Comparison of ENCODE assay signal across 9 mouse cellular contexts in the genomic region with DNA sequence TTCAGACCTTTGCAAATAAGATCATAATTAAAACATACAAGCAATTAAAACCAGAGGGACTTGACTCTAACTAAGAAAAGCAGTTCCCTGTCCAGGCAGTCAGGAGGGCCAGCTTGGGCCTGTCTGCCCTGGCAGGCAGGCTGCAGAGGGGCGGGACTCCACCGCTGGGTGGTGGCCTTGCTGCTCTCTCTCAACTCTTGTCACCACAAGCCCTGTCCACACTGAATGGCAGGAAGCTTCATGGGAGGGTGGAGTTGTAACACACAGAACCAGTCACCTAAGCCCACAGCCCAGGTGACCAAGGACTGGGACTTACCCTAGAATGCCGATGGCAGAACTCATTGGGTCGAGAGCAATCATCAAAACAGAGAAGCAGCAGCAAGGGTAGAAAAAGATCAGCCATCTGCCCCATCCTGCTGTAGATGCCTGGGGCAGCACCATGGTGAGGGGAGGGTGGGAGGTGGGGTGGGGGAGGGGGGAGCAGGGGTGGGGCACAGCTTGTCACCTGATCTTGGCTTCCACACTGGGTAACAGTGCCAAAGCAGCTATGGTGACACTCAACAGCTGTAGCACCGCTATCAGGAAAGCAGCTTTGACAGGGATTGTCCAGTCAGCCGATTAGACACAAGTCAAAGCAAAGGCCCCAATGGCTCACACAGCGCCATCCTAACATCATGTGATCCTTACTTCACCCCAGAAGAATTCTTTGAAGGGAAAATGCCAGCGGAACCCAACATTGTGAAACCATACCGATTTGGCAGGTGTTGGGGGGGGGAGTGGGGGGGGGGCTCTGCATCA. TPM values are rescaled to one million over a fixed set of nuclear protein-coding genes. Genes with fewer than 3 reads are reported as not detected.
A peak's percentile ranks its signal among the peaks of the same experiment; 100 is the strongest.
DNase-seq lines count a peak whose midpoint lies in the region; ATAC-seq and TF ChIP-seq lines count a peak whose summit lies in the region.
"Had no signal": no experiment of that assay in that cellular context is flagged by ENCODE, and none has a peak within 500 bp of the region (broad histone marks: within the 10 kb centered on the region; RNA-seq: fewer than 3 reads in every experiment).

No protein-coding gene starts in this region.

- peak overlapping the region; percentile 78; the same call in 1 of the 2 replicates for H3K4me2 ChIP-seq in forebrain, postnatal 0 days (ENCODE audit: low read depth)
- H3K4me2 ChIP-seq in forebrain, embryonic 11.5 days (ENCODE audit: low read depth, low read length, severe bottlenecking) = no peak overlapping the region
- H3K4me2 ChIP-seq in lung, embryonic 15.5 days = peak overlapping the region; percentile 25; the same call in 1 of the 2 replicates

- no peaks in the 10 kb centered on the region for H3K36me3 ChIP-seq in forebrain, postnatal 0 days (ENCODE audit: insufficient read depth)
- no peaks in the 10 kb centered on the region for H3K36me3 ChIP-seq in forebrain, embryonic 11.5 days (ENCODE audit: control insufficient read depth, insufficient read depth, low read length)
- no peaks in the 10 kb centered on the region for H3K36me3 ChIP-seq in embryonic facial prominence, embryonic 10.5 days (replicated peaks)
- no peaks in the 10 kb centered on the region for H3K36me3 ChIP-seq in lung, embryonic 15.5 days
- no peaks in the 10 kb centered on the region for H3K36me3 ChIP-seq in forebrain, embryonic 10.5 days (replicated peaks)
- H3K36me3 ChIP-seq: embryonic facial prominence, embryonic 13.5 days had no signal

- DNase-seq in forebrain, postnatal 0 days = no peak
- DNase-seq in forebrain, embryonic 11.5 days (ENCODE audit: low spot score) = no peak
- peak; percentile 27 for DNase-seq in embryonic facial prominence, embryonic 10.5 days (ENCODE audit: low spot score)
- peak; percentile 69 to 74 for DNase-seq in heart, postnatal 36 days
- DNase-seq in urinary bladder, postnatal 36 days (ENCODE audit: low spot score in 2 of 2) = peak; percentile 67 to 85
- no peak for DNase-seq in left cerebral cortex, postnatal 36 days (ENCODE audit: low spot score in 2 of 2)
- no peak for DNase-seq in forebrain, embryonic 10.5 days (ENCODE audit: extremely low spot score, low spot score)

- H3K4me1 ChIP-seq in forebrain, postnatal 0 days (ENCODE audit: insufficient read depth) = peaks cover 8% of the 10 kb centered on the region; the same call in 1 of the 2 replicates
- 0 out of 2 replicates have a peak, but pooled peaks cover 2% of the 10 kb centered on the region for H3K4me1 ChIP-seq in forebrain, embryonic 11.5 days (replicated peaks; ENCODE audit: control insufficient read depth, insufficient read depth, low read length)
- H3K4me1 ChIP-seq in embryonic facial prominence, embryonic 10.5 days = peaks cover 41% of the 10 kb centered on the region
- peaks cover 43% of the 10 kb centered on the region for H3K4me1 ChIP-seq in lung, embryonic 15.5 days
- peaks cover 37% of the 10 kb centered on the region for H3K4me1 ChIP-seq in forebrain, embryonic 10.5 days

- ATAC-seq in forebrain, postnatal 0 days = no peak
- ATAC-seq in forebrain, embryonic 11.5 days (replicated peaks; ENCODE audit: low FRiP score) = no peak; the same call in 1 of the 2 replicates
- peak; percentile 41; the same call in 1 of the 2 replicates for ATAC-seq in lung, embryonic 15.5 days (ENCODE audit: borderline replicate concordance, extremely low read depth, low FRiP score, low TSS enrichment)

- 45% methylated on average over 9 of the region's 9 CpGs for WGBS in forebrain, postnatal 0 days
- 56% methylated on average over 9 of the region's 9 CpGs for WGBS in forebrain, embryonic 11.5 days
- 59% methylated on average over 9 of the region's 9 CpGs for WGBS in embryonic facial prominence, embryonic 10.5 days
- whole genome bisulfite sequencing in lung, embryonic 15.5 days = 30% methylated on average over 9 of the region's 9 CpGs
- WGBS in forebrain, embryonic 10.5 days = 58% methylated on average over 9 of the region's 9 CpGs

- intact Hi-C loops in heart, postnatal 36 days (cut with DNase I) = loop anchor here (2.0 to 5.0 kb wide), 2 partner anchors 56 to 190 kb away; no protein-coding TSS in a partner anchor
- intact Hi-C loops in left cerebral cortex, postnatal 36 days (cut with DNase I) = loop anchor here (5.0 kb wide), 1 partner anchor 55 kb away; no protein-coding TSS in a partner anchor

- TF ChIP-seq CTCF in forebrain, postnatal 0 days (IDR thresholded peaks at IDR 0.05; ENCODE audit: low read depth) = no peak

- no peak overlapping the region for H3K27ac ChIP-seq in forebrain, postnatal 0 days (ENCODE audit: low read depth, low read length)
- H3K27ac ChIP-seq in forebrain, embryonic 11.5 days (ENCODE audit: low read depth, low read length) = no peak overlapping the region
- no peak overlapping the region for H3K27ac ChIP-seq in embryonic facial prominence, embryonic 10.5 days (replicated peaks)
- H3K27ac ChIP-seq in lung, embryonic 15.5 days = no peak overlapping the region
- H3K27ac ChIP-seq in forebrain, embryonic 10.5 days = no peak overlapping the region
- H3K27ac ChIP-seq: embryonic facial prominence, embryonic 13.5 days had no signal

- H3K9me3 ChIP-seq in forebrain, postnatal 0 days (ENCODE audit: low read length) = no peaks in the 10 kb centered on the region
- no peaks in the 10 kb centered on the region for H3K9me3 ChIP-seq in forebrain, embryonic 11.5 days (ENCODE audit: control insufficient read depth, low read length)
- no peaks in the 10 kb centered on the region for H3K9me3 ChIP-seq in embryonic facial prominence, embryonic 10.5 days
- H3K9me3 ChIP-seq in lung, embryonic 15.5 days = no peaks in the 10 kb centered on the region
- H3K9me3 ChIP-seq in forebrain, embryonic 10.5 days = no peaks in the 10 kb centered on the region
- H3K9me3 ChIP-seq: embryonic facial prominence, embryonic 13.5 days had no signal

- H3K4me3 ChIP-seq in forebrain, postnatal 0 days (ENCODE audit: low read depth, low read length) = no peak overlapping the region
- no peak overlapping the region for H3K4me3 ChIP-seq in forebrain, embryonic 11.5 days (ENCODE audit: low read depth, low read length)
- H3K4me3 ChIP-seq in embryonic facial prominence, embryonic 10.5 days = no peak overlapping the region
- no peak overlapping the region for H3K4me3 ChIP-seq in lung, embryonic 15.5 days
- H3K4me3 ChIP-seq in forebrain, embryonic 10.5 days = no peak overlapping the region
- H3K4me3 ChIP-seq: embryonic facial prominence, embryonic 13.5 days had no signal

- no peak overlapping the region for H3K9ac ChIP-seq in forebrain, postnatal 0 days
- H3K9ac ChIP-seq in forebrain, embryonic 11.5 days (ENCODE audit: low read length) = no peak overlapping the region
- H3K9ac ChIP-seq in lung, embryonic 15.5 days = no peak overlapping the region
- H3K9ac ChIP-seq: embryonic facial prominence, embryonic 13.5 days had no signal

- peaks cover 7% of the 10 kb centered on the region for H3K27me3 ChIP-seq in forebrain, postnatal 0 days (ENCODE audit: insufficient read depth, low read length)
- H3K27me3 ChIP-seq in forebrain, embryonic 11.5 days (ENCODE audit: control insufficient read depth, insufficient read depth, low read length) = peaks cover 18% of the 10 kb centered on the region
- H3K27me3 ChIP-seq in embryonic facial prominence, embryonic 10.5 days (replicated peaks; ENCODE audit: low read depth, poor library complexity, severe bottlenecking) = peaks cover 58% of the 10 kb centered on the region
- peaks cover 24% of the 10 kb centered on the region; the same call in 1 of the 2 replicates for H3K27me3 ChIP-seq in lung, embryonic 15.5 days
- peaks cover 49% of the 10 kb centered on the region for H3K27me3 ChIP-seq in forebrain, embryonic 10.5 days (ENCODE audit: poor library complexity, severe bottlenecking)

RNA-seq across cellular contexts. Expression of a gene that starts 1.9 kb away (rescaled TPM):
- total RNA-seq in forebrain, postnatal 0 days (2014; rRNA removed) = 64.2 and 65.7 TPM in 2 replicates
- 48.7 and 57.0 TPM in 2 replicates for polyA plus RNA-seq in forebrain, postnatal 0 days (2015; fragmentation: Nextera tagmentation; extraction: Ambion mirVana)
- polyA plus RNA-seq in forebrain, embryonic 11.5 days (2014; fragmentation: Nextera tagmentation; extraction: Ambion mirVana) = 9.8 and 10.5 TPM in 2 replicates
- 7.8 and 8.2 TPM in 2 replicates for polyA plus RNA-seq in embryonic facial prominence, embryonic 10.5 days (2016; fragmentation: Nextera tagmentation; extraction: Ambion mirVana)
- 100 to 1,000 TPM; 117 to 135 TPM for total RNA-seq in heart, postnatal 36 days (2021)
- polyA plus RNA-seq in lung, embryonic 15.5 days (2015; fragmentation: Nextera tagmentation; extraction: Ambion mirVana) = 74.8 and 85.7 TPM in 2 replicates
- 100 to 1,000 TPM in 1 of 2 experiments, 10 to 100 TPM in 1; 98.8 to 117 TPM for total RNA-seq in left cerebral cortex, postnatal 36 days (2021)
- 6.1 and 7.6 TPM in 2 replicates for polyA plus RNA-seq in forebrain, embryonic 10.5 days (2016; fragmentation: Nextera tagmentation; extraction: Ambion mirVana)

RNA-seq across cellular contexts. Expression of a gene that starts 57.4 kb away (rescaled TPM):
- total RNA-seq in forebrain, postnatal 0 days (2014; rRNA removed) = 1.0 and 1.2 TPM in 2 replicates
- polyA plus RNA-seq in forebrain, postnatal 0 days (2015; fragmentation: Nextera tagmentation; extraction: Ambion mirVana) = 1.3 and 1.6 TPM in 2 replicates
- polyA plus RNA-seq in forebrain, embryonic 11.5 days (2014; fragmentation: Nextera tagmentation; extraction: Ambion mirVana) = 0.39 TPM in 1 of 2 replicates, not detected in the other
- polyA plus RNA-seq in embryonic facial prominence, embryonic 10.5 days (2016; fragmentation: Nextera tagmentation; extraction: Ambion mirVana) = 0.13 and 0.20 TPM in 2 replicates
- total RNA-seq in heart, postnatal 36 days (2021) = 1 to 10 TPM; 6.3 to 6.7 TPM
- polyA plus RNA-seq in lung, embryonic 15.5 days (2015; fragmentation: Nextera tagmentation; extraction: Ambion mirVana) = 0.67 and 0.75 TPM in 2 replicates
- 1 to 10 TPM; 4.7 to 5.4 TPM for total RNA-seq in left cerebral cortex, postnatal 36 days (2021)
- 0.19 and 0.22 TPM in 2 replicates for polyA plus RNA-seq in forebrain, embryonic 10.5 days (2016; fragmentation: Nextera tagmentation; extraction: Ambion mirVana)

Comparison
In these comparisons a context has a peak if more than half of its experiments do, and no peak if none do; other contexts are left out.
1. DNase-seq: peak in embryonic facial prominence, embryonic 10.5 days (single experiment), heart, postnatal 36 days (2 of 2) and urinary bladder, postnatal 36 days (2 of 2); none in forebrain, postnatal 0 days (single experiment), forebrain, embryonic 11.5 days (single experiment), left cerebral cortex, postnatal 36 days (0 of 2) and forebrain, embryonic 10.5 days (single experiment).